Mouse (Mus musculus) right cerebral cortex, adult 2 months (tissue): ENCODE results near the gene Slc35c2.

Experiments
- DNase-seq, 2 experiments: peaks; one replicate each; pipeline ENCODE4 v3.0.0; 2021 to 2022; ENCODE audit warnings: low spot score in 2 of 2

Slc35c2 gene

DNA sequence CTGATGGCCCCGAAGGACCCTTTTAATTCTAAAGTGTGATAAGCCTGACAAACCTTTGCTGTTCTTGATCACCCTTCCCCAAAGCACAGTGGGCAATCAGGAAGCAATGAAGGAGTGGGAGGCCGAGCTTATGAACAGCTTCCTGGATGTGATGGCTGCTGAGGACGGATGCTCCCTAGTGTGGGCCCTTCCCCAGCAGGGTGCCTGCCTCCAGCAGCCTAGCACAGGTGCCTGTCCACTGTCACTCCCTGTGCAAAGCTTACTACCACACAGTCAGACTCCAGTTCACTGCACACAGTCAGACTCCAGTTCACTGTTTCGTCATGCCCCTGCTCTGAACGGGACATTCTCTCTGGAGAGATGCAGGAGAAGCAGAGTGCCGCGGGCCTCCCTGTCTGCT is 24.7 kb upstream of the Slc35c2 start:
- no peak for DNase-seq

DNA sequence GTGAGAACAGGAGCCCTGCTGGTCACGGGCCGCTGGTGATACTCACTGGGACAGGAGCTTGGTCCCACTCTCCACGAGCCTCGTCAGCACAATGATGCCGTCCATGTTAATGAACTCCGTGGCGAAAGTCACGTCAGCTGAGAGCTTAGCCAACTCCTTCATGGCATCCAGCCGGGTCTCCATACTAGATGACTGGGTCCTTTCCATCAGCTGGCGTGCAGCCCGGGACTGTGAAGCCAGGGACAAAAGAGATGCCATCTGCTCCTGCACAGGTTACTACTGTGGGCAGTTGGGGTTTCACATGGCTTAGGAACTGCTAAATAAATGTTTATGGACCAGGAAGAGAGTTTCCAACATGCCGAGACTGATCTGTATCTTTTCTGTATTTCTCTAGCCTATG is 23.9 kb upstream of the Slc35c2 start:
- DNase-seq, result no peak

DNA sequence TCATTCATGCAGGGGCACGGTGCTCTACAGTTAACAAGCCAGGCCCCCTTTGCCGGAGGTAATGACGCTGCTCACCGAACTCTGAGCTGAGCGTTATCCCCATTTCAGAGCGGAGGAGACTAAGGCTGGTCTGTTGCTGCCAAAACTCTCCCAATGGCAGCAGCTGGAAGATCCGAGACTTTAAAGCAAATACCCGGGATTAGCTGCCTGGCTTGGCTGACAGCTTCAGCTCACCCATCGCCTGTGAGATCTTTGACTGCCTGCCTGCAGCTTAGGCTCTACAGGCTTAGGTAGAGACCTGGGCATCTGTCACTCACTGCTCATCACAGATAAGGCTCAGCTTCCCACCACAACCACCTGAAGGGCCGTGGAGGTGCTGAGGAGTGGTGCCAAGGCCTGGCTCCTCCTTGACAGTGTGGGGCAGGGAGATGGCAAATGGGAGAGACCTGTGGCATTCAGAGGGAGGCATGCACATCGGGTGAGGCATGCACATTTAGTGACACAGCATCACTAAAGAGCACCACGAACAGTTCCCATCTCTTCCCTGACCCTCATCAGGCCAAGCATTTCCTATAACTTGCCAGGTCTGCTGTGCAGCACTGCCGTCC is 23.3 kb upstream of the Slc35c2 start:
- no peak for DNase-seq

DNA sequence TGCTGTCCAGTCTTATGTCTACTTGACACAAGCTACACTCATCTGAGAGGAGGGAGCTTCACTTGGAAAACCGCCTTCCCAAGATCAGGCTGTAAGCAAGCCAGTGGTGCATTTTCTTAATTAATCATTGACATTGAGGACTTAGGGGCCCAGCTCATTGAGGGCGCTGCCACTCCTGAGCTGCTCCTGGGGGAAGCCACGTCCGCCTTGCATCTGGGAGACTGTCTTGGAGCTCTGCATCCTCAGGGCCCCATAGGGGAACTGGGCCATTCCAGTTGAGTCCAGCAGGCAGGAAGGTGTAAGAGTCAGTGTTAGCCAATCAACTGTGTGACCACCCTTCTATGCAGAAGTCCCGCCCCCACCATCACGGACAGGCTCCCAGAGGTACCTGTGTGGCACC is 20.1 kb upstream of the Slc35c2 start:
- no peak for DNase-seq

DNA sequence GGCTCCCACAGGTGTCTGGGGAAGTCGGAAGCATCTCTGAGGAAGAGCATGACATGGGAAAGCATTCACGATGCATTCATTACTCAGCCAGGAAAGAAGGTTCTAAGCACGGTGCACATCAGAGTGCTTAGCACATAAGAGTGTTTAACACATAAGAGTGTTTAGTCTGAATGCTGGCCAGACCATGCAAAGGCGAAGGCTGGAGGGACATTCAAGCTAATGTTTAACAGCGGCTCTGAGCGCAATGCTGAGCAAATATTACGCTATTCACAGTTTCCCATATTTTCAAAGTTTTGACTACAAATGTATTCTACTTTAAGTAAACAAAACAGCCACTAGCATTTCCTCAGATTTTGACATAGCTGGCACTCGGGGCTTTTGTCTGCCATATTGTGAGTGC is 17.8 kb upstream of the Slc35c2 start:
- no peak for DNase-seq

DNA sequence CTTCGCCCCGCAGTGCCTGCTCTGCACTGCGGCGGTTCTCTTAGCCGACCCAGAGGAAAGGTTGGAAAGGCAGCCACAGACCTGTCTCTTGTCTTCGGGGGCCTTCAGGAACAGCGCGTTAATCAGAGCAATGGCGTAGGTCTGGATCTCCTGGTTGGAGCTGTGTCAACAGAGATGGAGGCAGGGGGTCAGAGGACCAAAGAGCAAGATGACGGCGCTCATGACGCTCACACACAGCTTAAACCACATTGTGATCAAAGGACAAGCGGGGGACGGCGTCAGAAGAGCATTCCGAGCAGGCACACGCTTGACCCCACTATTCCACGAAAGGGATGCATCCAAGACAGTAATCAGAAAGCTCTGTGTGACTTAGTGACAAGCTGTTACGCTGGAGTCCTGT is 17.1 kb upstream of the Slc35c2 start:
- no peak for DNase-seq

DNA sequence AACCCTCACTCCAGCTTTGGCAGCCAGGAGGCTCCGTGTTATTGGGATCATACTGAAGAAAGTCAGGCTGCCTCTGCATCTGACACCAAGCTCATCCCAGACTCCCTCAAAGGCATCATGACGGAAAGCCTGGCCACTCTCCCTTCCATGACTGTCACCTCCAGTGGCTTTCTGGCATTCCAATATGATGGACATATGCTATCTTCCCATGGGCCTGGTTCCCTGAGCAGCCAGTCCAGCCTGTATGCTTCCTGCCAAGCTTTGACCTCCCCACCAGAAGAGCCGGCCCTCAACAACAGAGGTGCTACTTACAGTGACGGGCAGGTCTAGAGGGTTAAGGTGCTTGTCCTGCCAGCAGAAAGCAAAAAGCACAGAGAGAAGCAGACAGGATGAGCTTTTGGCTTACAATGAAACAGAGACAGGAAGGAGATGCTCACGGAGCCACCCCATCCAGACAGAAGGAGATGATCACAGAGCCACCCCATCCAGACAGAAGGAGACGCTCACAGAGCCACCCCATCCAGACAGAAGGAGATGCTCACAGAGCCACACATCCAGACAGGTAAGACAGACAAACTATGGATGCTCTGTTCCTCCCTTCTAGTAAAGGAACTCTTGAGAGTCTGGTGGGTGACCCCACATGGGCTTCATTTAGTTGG is 15.8 kb upstream of the Slc35c2 start:
- DNase-seq, result no peak

DNA sequence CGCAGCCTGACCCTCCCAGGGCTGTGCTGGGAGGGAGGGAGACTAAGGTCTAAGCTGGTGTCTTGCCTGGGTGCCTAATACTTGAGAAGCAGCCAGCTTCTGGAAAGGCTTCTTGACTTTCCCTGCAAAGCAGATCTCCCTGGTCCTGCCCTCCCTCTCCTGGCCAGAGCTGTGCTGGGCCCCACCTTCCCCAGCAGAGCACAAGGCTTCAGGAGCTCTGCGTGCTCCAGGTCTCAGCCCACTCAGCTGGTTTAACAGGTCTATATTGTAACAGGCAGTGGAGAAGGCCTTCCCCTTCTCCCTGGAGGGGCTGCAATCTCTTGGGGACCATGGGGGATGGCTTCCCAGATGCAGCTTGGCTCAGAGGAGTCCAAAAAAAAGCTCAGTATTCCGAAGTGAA is 13.7 kb upstream of the Slc35c2 start:
- DNase-seq, result no peak

DNA sequence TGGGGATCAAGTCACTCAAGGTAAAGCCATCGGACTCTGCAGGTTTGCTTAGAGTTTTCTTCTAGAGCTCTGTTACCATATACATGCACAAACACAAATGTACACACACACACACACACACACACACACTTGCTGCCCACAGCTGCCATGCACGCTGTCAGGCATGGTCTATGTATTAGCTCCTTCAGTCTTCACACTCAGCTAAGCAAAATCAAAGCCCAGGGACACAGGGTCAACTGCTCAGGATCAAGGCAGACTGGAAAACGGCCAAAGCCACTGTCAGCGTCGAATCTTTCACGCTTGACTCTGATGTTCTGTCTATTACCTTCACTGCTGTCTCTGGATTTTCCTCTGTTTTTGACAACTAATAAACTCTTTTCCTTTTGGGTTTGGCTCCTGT is 13.2 kb upstream of the Slc35c2 start:
- DNase-seq, result no peak

DNA sequence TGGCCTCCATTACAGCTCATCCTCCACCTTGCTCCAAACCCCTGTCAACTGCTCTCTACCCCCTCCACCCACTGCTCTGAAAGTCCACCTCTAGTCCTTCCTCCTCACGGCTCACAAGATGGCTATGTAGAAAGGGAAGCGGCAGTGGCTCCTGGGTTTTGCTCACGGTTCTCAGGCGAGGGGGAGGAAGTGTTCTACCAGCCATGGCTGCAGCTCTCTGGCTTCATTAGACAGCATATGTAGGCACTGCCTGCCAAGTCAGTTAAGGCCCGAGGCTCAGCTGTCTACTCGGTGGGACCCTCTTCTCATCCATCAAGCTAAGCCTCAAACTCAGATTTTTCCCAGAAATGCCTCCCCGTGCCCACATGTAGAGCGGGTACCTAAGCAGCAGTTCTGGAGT is 12.8 kb upstream of the Slc35c2 start:
- peak in 1 of 2 experiments; percentile 31 for DNase-seq

DNA sequence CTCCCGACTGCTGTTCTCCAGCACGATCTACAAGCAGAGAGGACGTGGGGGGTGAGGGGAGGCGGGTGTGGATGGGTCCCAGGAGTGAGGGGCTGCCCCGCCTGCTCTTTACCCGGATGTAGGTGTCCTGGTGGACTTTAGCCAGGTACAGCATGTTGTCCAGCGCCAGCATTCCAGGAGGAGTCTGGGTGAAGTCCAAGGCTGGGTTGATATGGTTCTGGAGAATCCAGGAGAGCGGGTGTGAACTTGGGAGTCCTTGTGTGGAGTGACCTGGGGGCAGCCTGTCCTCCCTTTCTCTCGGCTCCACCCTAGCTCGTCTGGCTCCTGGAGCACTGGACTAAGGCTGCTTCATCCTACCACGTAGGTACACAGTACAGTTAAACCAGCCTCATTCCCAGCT is 9.8 kb upstream of the Slc35c2 start:
- DNase-seq, result no peak

DNA sequence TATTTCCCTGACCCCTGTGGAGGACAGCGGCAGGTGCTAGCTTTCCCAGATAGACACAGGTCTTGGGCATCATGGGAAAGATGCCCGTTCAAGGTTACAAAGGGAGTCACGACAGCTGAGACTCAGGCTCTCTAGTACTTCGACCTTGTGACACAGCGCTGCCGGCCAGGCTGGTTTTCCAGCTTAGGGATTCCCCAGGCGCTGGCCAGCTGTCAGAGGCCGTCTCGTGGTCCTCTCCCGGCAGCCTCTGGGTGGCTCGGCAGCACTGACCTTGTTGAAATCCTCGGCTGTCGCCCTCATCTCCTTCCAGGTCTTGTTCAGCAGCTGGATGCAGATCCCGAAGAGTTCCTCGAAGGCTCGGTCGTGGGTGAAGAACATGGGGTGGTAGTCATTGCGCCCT is 8.9 kb upstream of the Slc35c2 start:
- DNase-seq, result no peak

DNA sequence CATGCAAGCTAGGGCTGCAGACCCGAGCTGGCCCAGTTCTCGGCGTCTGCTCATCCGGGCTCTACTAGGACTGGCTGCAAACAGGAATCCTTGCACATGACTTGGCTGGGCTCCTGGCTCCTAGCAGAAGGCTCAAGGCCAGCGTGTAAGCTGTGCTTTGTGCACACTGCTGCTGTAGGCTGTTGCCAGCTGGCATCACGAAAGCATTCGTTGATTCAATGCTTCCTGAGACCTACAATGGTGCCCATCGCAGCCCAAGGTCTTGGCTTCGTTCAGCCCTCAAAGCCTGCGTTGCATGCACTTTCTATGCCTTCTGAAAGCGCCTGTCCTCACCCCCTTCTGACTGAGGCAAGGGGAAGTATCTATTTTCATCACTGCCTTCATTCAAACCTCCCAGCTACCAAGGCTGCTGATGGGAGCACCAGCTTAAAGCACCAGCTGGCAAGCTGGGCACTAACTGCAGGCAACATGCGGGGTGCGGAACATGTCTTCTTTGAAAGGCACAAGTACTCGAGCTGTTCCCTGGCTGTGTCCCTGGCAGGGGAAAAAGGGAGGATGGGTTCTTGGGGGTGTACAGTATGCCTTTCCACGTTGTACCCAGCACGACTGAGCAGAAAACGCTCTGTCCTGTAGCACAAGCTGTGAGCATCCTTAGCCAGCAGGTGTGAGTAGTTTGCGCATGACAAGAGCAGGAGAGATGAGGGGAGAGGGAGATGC is 804 bp upstream of the Slc35c2 start:
- peak; percentile 82 to 90 for DNase-seq

DNA sequence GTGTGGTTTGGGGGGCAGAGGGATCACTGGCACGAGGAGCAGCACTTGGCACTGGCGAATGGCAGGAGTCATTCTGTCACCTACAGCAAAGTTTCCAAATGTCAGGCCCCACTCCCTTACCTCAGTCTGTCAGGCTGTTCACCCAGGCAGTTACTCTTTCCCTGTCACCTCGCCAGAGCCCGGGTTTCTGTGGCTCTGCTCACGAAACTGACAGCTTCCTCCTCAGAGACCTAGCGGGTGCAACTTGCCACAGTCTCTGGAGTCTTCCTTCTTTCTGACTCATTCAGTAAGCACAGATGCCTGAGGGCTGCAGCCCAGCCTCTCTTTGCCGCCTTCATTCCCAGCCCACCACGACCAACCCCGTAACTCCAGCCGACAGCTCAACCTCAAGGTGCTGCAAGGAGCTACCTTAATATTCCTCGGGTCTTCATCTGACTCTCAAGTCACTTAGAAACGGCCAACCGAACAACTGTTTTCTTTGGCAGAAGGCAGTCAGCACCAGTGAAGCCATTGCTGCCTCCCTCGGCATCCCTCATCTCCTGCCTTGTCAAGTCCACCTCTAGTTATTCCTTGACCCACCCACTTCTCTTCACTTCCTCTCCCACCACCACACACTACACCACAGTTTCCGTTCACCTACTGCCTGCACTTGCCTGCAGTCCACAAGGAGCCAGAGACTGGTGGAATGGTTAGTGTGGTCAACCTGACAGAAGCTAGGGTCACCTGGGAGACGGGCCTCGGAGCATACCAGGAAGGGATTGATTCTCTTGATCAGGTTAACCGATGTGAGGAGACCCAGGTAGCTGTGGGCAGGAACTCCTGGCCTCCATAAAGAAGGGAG is 1.1 kb downstream of the Slc35c2 start:
- DNase-seq, result peak; percentile 54 to 63

DNA sequence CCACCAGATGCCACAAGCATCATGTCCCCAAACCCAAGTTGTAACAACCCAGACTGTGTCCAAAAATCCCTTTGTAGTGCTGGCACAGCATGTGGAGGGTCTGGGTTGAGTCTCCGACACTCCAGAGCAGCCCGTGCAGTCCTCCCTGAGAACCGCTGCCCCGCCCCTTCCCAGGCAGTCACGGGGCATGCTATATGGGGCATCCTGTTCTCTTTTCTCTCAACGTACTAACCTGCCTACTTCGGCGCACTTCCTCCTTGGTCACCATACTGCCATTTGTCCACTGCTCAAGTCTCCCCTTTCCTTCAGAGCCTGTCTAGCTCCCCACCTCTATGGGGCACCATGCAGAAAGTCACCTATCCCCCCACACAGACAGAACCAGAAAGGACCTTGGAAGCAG is 2.0 kb downstream of the Slc35c2 start:
- DNase-seq, result no peak

DNA sequence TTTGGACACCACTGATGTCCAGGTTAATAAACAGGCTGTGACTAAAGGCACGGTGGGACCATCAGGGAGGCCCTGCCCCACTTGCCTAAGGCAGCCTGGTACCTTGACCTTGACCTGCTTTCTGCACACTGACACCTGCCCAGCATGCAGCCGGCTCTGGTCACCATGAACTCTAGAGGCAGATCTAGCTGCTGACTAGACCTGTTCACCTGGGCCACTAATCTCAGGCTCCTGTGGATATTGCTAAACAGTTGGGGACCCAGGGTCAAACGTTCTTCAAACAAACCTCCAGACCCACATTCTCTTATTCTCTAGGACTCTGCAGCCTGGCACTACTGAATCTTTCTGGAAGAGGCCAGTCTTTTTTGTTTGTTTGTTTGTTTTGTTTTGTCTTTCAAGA is 2.6 kb downstream of the Slc35c2 start:
- DNase-seq, result no peak

DNA sequence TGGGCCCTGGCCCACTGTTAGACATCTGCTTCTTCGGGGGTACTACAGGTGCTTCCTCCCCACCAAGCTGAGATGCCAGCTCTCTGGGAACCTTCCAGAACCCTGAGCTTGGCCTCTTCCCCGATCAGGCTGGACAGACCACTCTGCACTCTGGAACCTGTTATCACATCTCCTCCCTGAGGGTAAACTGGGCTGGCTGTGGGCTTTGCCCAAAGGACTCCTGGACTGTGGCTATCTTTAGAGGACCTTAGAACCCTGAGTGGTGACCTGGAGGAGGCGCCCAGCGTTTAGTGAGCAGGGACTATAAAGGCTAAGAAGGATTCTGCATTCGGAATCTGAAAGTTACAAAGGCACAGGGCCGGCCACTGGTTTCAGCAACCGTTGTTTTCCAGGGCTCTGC is 3.3 kb downstream of the Slc35c2 start:
- no peak for DNase-seq

DNA sequence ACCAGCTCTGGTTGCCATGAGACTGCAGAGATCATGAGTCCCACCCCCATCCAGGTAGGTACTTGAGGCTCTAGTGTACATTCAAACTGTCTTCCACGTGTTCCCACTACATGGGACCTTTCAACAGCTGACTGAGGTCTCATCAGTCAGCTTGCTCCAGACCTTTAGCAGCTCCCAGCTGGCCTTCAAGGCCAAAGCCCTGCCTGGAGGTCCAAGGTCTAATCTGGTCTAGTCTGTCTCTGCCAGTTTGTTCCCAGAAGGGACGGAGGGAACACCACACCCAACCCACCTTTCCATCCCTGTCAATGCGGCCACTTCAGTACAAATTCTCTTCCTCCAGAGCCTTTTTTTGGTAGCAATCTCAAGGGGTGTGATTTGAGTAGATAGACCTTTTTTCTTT is 4.0 kb downstream of the Slc35c2 start:
- no peak for DNase-seq

DNA sequence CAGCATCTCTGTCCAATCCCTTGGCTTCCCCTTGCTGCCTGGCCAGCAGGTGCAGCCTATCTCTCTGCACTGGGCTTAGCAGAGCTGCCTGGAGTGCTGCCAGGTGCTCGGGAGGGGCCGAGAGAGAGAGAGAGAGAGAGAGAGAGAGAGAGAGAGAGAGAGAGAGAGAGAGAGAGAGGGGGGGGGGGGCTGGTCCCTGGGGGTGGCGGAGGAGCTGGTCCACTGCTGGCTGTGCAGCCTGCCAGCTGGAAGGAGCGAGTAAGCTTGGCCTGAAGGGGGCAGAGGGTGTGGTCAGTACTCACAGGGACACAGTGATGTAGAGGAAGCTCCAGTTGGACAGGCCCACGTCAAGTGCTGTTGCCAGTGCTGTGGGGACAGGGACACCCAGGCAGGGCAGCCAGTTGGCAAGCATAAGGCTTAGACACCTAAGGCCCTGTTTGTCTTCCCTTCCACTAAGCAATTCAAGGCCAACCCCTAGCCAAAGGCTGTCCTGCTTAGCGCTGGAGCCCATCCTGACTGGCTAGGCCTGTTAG is 5.8 kb downstream of the Slc35c2 start:
- DNase-seq, result no peak

DNA sequence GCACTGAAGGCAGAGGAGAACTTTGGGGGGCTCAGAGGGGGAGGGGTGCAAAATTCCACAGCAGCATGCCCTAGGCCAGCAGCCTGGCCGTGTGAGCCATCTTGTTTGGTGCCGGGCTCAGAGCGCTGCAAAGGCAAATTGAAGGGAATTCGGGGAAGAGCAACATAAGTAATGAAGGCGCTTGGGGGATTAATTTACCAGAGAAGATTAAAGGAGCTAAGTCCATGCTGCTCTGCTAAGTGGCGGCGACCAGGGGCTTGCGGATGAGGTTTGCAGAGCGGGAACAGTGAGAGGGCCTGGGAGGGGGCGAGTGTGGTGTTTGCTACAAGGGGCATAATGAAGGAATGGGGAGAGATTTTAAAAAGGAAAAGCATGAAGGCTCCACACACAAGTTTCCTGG is 8.3 kb downstream of the Slc35c2 start:
- DNase-seq, result no peak

DNA sequence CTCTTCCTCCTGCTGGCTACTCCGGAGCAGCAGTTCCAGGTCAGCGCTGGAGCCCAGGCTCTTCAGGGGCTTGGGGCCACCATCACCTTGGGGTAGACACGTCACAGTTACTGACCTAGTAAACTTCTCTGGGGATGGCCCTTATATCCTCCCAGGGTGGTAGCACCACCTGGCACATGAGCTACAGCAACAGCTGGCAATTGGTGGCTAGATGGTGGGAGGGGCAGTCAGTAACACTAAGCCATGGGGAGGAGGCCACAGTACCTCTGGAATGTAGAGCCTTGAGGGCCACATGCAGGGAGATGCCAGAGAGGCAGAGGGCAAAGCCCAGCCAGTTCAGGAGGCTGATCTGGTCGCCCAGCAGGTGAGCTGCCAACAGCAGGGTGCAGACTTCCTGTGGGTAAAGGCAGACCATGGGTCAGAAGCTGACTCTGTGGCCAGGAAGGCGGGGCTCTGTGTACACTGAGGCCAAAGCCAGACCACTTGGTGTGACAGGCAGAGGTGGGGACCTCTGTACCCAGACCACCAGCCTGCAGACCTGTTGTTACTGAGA is 10.4 kb downstream of the Slc35c2 start:
- no peak for DNase-seq

DNA sequence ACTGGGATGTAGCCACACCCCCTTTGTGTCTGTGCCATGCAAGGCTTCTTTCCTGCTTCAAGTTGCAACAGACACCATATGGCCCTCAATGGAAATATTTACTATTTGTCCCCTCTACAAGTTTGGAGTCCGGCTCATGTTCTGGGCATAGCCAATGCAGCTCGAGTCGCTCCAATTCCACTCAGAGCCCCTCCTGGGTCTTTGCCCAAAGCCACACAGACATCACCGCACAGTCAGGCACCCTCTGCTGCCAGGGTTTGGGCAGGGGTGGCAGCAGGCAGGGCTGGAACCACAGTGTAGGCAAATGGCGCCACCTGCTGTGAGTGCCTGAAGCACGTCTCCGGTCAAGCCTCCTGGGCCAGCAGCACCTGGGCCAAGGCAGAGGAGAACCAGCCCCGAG is 11.8 kb downstream of the Slc35c2 start:
- DNase-seq, result peak; percentile 79 to 86
